Mouse (Mus musculus): ENCODE data around the gene Prf1. TPM values are rescaled to one million over a fixed set of nuclear protein-coding genes. Genes with fewer than 3 reads are reported as not detected.

Gene Prf1
- polyA plus RNA-seq, 1 experiment, result 1.3 TPM

GRCm38 (mm10) chr10:61285271-61285670 lies 12.4 kb upstream of the Prf1 start:
- H3K4me1 ChIP-seq (ENCODE audit: control insufficient read depth, insufficient read depth, insufficient read length, low read length), result peaks cover 2% of the 10 kb centered on the region; the same call in 1 of the 2 replicates
- peak overlapping the region; percentile 64 for H3K27ac ChIP-seq (ENCODE audit: insufficient read depth, low read depth, low read length)
- H3K36me3 ChIP-seq (ENCODE audit: control insufficient read depth, insufficient read depth, low read length), result no peaks in the 10 kb centered on the region
- TF ChIP-seq CTCF (IDR thresholded peaks at IDR 0.05; ENCODE audit: extremely low read depth, insufficient read length, insufficient replicate concordance, low read depth, low read length) (no peak), POLR2A (IDR thresholded peaks at IDR 0.05; ENCODE audit: low read depth, low read length) (no peak)
- H3K4me3 ChIP-seq (ENCODE audit: low read depth, low read length), result no peak overlapping the region
- 73% methylated on average over 11 of the region's 11 CpGs for WGBS
- H3K27me3 ChIP-seq (ENCODE audit: control insufficient read depth, insufficient read depth, low read length), result no peaks in the 10 kb centered on the region; the same call in 1 of the 2 replicates

- no peaks in the 10 kb centered on the region for H3K36me3 ChIP-seq (ENCODE audit: control insufficient read depth, insufficient read depth, low read length)
- no peak overlapping the region for H3K4me3 ChIP-seq (ENCODE audit: low read depth, low read length)
- peaks cover 2% of the 10 kb centered on the region; the same call in 1 of the 2 replicates for H3K4me1 ChIP-seq (ENCODE audit: control insufficient read depth, insufficient read depth, insufficient read length, low read length)
- peak overlapping the region; percentile 64 for H3K27ac ChIP-seq (ENCODE audit: insufficient read depth, low read depth, low read length)
- no peak for TF ChIP-seq CTCF (IDR thresholded peaks at IDR 0.05; ENCODE audit: extremely low read depth, insufficient read length, insufficient replicate concordance, low read depth, low read length)
- TF ChIP-seq POLR2A (IDR thresholded peaks at IDR 0.05; ENCODE audit: low read depth, low read length), result no peak
- WGBS, result 43% methylated on average over 7 of the region's 7 CpGs
- no peaks in the 10 kb centered on the region; the same call in 1 of the 2 replicates for H3K27me3 ChIP-seq (ENCODE audit: control insufficient read depth, insufficient read depth, low read length)
Measured at GRCm38 (mm10) chr10:61286246-61286645, 11.4 kb upstream of the Prf1 start.

- no peak overlapping the region for H3K4me3 ChIP-seq (ENCODE audit: low read depth, low read length)
- H3K27ac ChIP-seq (ENCODE audit: insufficient read depth, low read depth, low read length), result no peak overlapping the region
- no peaks in the 10 kb centered on the region; the same call in 1 of the 2 replicates for H3K27me3 ChIP-seq (ENCODE audit: control insufficient read depth, insufficient read depth, low read length)
- H3K4me1 ChIP-seq (ENCODE audit: control insufficient read depth, insufficient read depth, insufficient read length, low read length), result peaks cover 2% of the 10 kb centered on the region; the same call in 1 of the 2 replicates
- TF ChIP-seq CTCF (IDR thresholded peaks at IDR 0.05; ENCODE audit: extremely low read depth, insufficient read length, insufficient replicate concordance, low read depth, low read length) (no peak), POLR2A (IDR thresholded peaks at IDR 0.05; ENCODE audit: low read depth, low read length) (no peak)
- WGBS, result 62% methylated on average over 2 of the region's 2 CpGs
- no peaks in the 10 kb centered on the region for H3K36me3 ChIP-seq (ENCODE audit: control insufficient read depth, insufficient read depth, low read length)
Measured at GRCm38 (mm10) chr10:61290016-61290415, 7.6 kb upstream of the Prf1 start.

- Histone ChIP-seq H3K4me3 (ENCODE audit: low read depth, low read length) (no peak overlapping the region), H3K27me3 (ENCODE audit: control insufficient read depth, insufficient read depth, low read length) (no peaks in the 10 kb centered on the region; the same call in 1 of the 2 replicates), H3K36me3 (ENCODE audit: control insufficient read depth, insufficient read depth, low read length) (no peaks in the 10 kb centered on the region), H3K4me1 (ENCODE audit: control insufficient read depth, insufficient read depth, insufficient read length, low read length) (peaks cover 2% of the 10 kb centered on the region; the same call in 1 of the 2 replicates), H3K27ac (ENCODE audit: insufficient read depth, low read depth, low read length) (no peak overlapping the region)
- 69% methylated on average over 2 of the region's 2 CpGs for WGBS
- TF ChIP-seq CTCF (IDR thresholded peaks at IDR 0.05; ENCODE audit: extremely low read depth, insufficient read length, insufficient replicate concordance, low read depth, low read length) (no peak), POLR2A (IDR thresholded peaks at IDR 0.05; ENCODE audit: low read depth, low read length) (no peak)
Measured at GRCm38 (mm10) chr10:61290479-61290878, 7.2 kb upstream of the Prf1 start.

- H3K4me3 ChIP-seq (ENCODE audit: low read depth, low read length), result no peak overlapping the region
- H3K4me1 ChIP-seq (ENCODE audit: control insufficient read depth, insufficient read depth, insufficient read length, low read length), result no peaks in the 10 kb centered on the region
- no peaks in the 10 kb centered on the region; the same call in 1 of the 2 replicates for H3K27me3 ChIP-seq (ENCODE audit: control insufficient read depth, insufficient read depth, low read length)
- H3K27ac ChIP-seq (ENCODE audit: insufficient read depth, low read depth, low read length), result no peak overlapping the region
- 69% methylated on average over 8 of the region's 8 CpGs for WGBS
- TF ChIP-seq CTCF (IDR thresholded peaks at IDR 0.05; ENCODE audit: extremely low read depth, insufficient read length, insufficient replicate concordance, low read depth, low read length) (no peak), POLR2A (IDR thresholded peaks at IDR 0.05; ENCODE audit: low read depth, low read length) (no peak)
- H3K36me3 ChIP-seq (ENCODE audit: control insufficient read depth, insufficient read depth, low read length), result no peaks in the 10 kb centered on the region
Measured at GRCm38 (mm10) chr10:61294242-61294641, 3.4 kb upstream of the Prf1 start.

GRCm38 (mm10) chr10:61296713-61297445 lies 754 bp upstream of the Prf1 start:
- H3K27me3 ChIP-seq (ENCODE audit: control insufficient read depth, insufficient read depth, low read length), result no peaks in the 10 kb centered on the region
- no peaks in the 10 kb centered on the region for H3K4me1 ChIP-seq (ENCODE audit: control insufficient read depth, insufficient read depth, insufficient read length, low read length)
- H3K4me3 ChIP-seq (ENCODE audit: low read depth, low read length), result no peak overlapping the region
- no peaks in the 10 kb centered on the region for H3K36me3 ChIP-seq (ENCODE audit: control insufficient read depth, insufficient read depth, low read length)
- WGBS, result 80% methylated on average over 8 of the region's 8 CpGs
- TF ChIP-seq CTCF (IDR thresholded peaks at IDR 0.05; ENCODE audit: extremely low read depth, insufficient read length, insufficient replicate concordance, low read depth, low read length) (no peak), POLR2A (IDR thresholded peaks at IDR 0.05; ENCODE audit: low read depth, low read length) (no peak)
- no peak overlapping the region for H3K27ac ChIP-seq (ENCODE audit: insufficient read depth, low read depth, low read length)

- no peak overlapping the region for H3K27ac ChIP-seq (ENCODE audit: insufficient read depth, low read depth, low read length)
Measured at GRCm38 (mm10) chr10:61300996-61301395, 3.4 kb downstream of the Prf1 start.

More at GRCm38 (mm10) chr10:61300996-61301395, 3.4 kb downstream of the Prf1 start:
- no peak overlapping the region for H3K4me3 ChIP-seq (ENCODE audit: low read depth, low read length)
- no peaks in the 10 kb centered on the region for H3K4me1 ChIP-seq (ENCODE audit: control insufficient read depth, insufficient read depth, insufficient read length, low read length)
- 64% methylated on average over 3 of the region's 3 CpGs for WGBS
- 0 out of 2 replicates have a peak, but pooled peaks cover 3% of the 10 kb centered on the region for H3K27me3 ChIP-seq (ENCODE audit: control insufficient read depth, insufficient read depth, low read length)
- TF ChIP-seq CTCF (IDR thresholded peaks at IDR 0.05; ENCODE audit: extremely low read depth, insufficient read length, insufficient replicate concordance, low read depth, low read length), result no peak
- TF ChIP-seq POLR2A (IDR thresholded peaks at IDR 0.05; ENCODE audit: low read depth, low read length), result no peak
- H3K36me3 ChIP-seq (ENCODE audit: control insufficient read depth, insufficient read depth, low read length), result no peaks in the 10 kb centered on the region

Data from small intestine, adult 2 months (tissue).